In the genomic region with DNA sequence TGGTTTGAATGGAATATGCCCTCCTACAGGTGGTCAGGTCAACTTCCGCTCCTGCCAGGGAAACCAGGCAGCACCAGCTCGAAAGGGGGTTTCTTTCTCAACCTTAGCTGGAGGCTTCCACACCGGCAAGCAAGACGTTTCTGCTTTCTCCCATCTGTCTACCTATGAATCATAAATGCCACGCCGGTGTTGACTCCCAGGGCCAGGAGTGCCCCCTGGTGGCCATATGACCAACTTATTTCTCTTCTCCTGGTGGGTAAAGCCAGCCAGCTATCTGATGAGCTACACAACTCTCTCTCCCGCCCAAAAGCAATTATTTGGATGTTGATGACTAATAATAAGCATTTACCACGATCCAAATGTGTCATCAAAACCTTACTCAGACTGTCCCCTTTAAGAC, we compare ENCODE assay signal across 8 mouse cellular contexts. TPM values are rescaled to one million over a fixed set of nuclear protein-coding genes. Genes with fewer than 3 reads are reported as not detected.
DNase-seq lines count a peak whose midpoint lies in the region; ATAC-seq and TF ChIP-seq lines count a peak whose summit lies in the region.

No protein-coding gene starts in this region.

- no peaks in the 10 kb centered on the region for H3K27me3 ChIP-seq in midbrain, embryonic 14.5 days (ENCODE audit: control insufficient read depth, insufficient read depth, low read length)

- no peak overlapping the region for H3K4me2 ChIP-seq in midbrain, embryonic 14.5 days (ENCODE audit: low read length)

- H3K27ac ChIP-seq in left cerebral cortex, adult 2 months = no peak overlapping the region
- no peak overlapping the region for H3K27ac ChIP-seq in midbrain, embryonic 14.5 days (replicated peaks; ENCODE audit: low read depth, low read length)

- no peaks in the 10 kb centered on the region for H3K4me1 ChIP-seq in midbrain, embryonic 14.5 days (ENCODE audit: control insufficient read depth, insufficient read depth, low read length)

- peak; percentile 95 for DNase-seq in heart, adult 11 months
- no peak for DNase-seq in heart, postnatal 25 days (ENCODE audit: low spot score)
- peak; percentile 67 for DNase-seq in c-Kit-positive CD71-positive TER-119-positive erythroid progenitor cells, embryonic 14.5 days (ENCODE audit: low spot score)
- DNase-seq in frontal cortex, adult 2 months (ENCODE audit: extremely low spot score in 1 of 2, low spot score in 1 of 2) = peak; percentile 52 to 92
- peak; percentile 76 to 78 for DNase-seq in left cerebral cortex, adult 2 months (ENCODE audit: extremely low spot score in 1 of 2, low spot score in 2 of 2)
- DNase-seq in midbrain, embryonic 14.5 days = peak; percentile 89
- peak; percentile 54 to 87 for DNase-seq in spleen, postnatal 10 days (ENCODE audit: low spot score in 2 of 2)

- H3K9me3 ChIP-seq in midbrain, embryonic 14.5 days (ENCODE audit: control insufficient read depth, low read length) = no peaks in the 10 kb centered on the region

- WGBS in midbrain, embryonic 14.5 days = 29% methylated on average over 8 of the region's 8 CpGs

- peak; percentile 87 for TF ChIP-seq CTCF in left cerebral cortex, adult 2 months (IDR thresholded peaks at IDR 0.05)

- H3K9ac ChIP-seq in midbrain, embryonic 14.5 days (replicated peaks; ENCODE audit: low read length) = no peak overlapping the region

- H3K36me3 ChIP-seq in midbrain, embryonic 14.5 days (ENCODE audit: control insufficient read depth, insufficient read depth, low read length) = no peaks in the 10 kb centered on the region

- intact Hi-C loops in heart, postnatal 25 days (cut with DNase I) = loop anchor here (2.0 to 5.0 kb wide), 2 partner anchors 53 to 81 kb away; a partner anchor contains a TSS
- intact Hi-C loops in left cerebral cortex, adult 2 months (cut with DNase I) = loop anchor here (2.0 kb wide), 1 partner anchor 83 kb away; a partner anchor contains a TSS

- ATAC-seq in inflammation-experienced regulatory T-cells, adult 6 months = peak; percentile 64
- ATAC-seq in midbrain, embryonic 14.5 days (ENCODE audit: low FRiP score, low TSS enrichment) = no peak

- H3K4me3 ChIP-seq in left cerebral cortex, adult 2 months = no peak overlapping the region
- no peak overlapping the region for H3K4me3 ChIP-seq in midbrain, embryonic 14.5 days (replicated peaks; ENCODE audit: low read depth, low read length)

RNA-seq across cellular contexts. Expression of a gene that starts 11.4 kb away (rescaled TPM):
- total RNA-seq in heart, postnatal 25 days (2021) = 100 to 1,000 TPM; 175 to 176 TPM
- polyA plus RNA-seq in frontal cortex, adult 2 months (2012; rRNA removed) = not detected in 2 replicates
- not detected for polyA plus RNA-seq in inflammation-experienced regulatory T-cells, adult 6 months (2017; shearing (Covaris generic))
- total RNA-seq in left cerebral cortex, adult 2 months (2021) = not detected
- polyA plus RNA-seq in midbrain, embryonic 14.5 days (2014; fragmentation: Nextera tagmentation; extraction: Ambion mirVana) = not detected in 2 replicates

RNA-seq across cellular contexts. Expression of a gene that starts 29.8 kb away (rescaled TPM):
- 100 to 1,000 TPM; 129 to 137 TPM for total RNA-seq in heart, postnatal 25 days (2021)
- polyA plus RNA-seq in frontal cortex, adult 2 months (2012; rRNA removed) = 138 and 146 TPM in 2 replicates
- 100 to 1,000 TPM; 184 to 248 (median 228) TPM for polyA plus RNA-seq in inflammation-experienced regulatory T-cells, adult 6 months (2017; shearing (Covaris generic))
- 100 to 1,000 TPM; 146 to 157 TPM for total RNA-seq in left cerebral cortex, adult 2 months (2021)
- polyA plus RNA-seq in midbrain, embryonic 14.5 days (2014; fragmentation: Nextera tagmentation; extraction: Ambion mirVana) = 255 and 277 TPM in 2 replicates

RNA-seq across cellular contexts. Expression of a gene that starts 47.7 kb away (rescaled TPM):
- total RNA-seq in heart, postnatal 25 days (2021) = 1 to 10 TPM; 3.2 to 3.4 TPM
- polyA plus RNA-seq in frontal cortex, adult 2 months (2012; rRNA removed) = 0.08 and 0.18 TPM in 2 replicates
- not detected for polyA plus RNA-seq in inflammation-experienced regulatory T-cells, adult 6 months (2017; shearing (Covaris generic))
- total RNA-seq in left cerebral cortex, adult 2 months (2021) = under 1 TPM; 0.12 to 0.29 TPM
- polyA plus RNA-seq in midbrain, embryonic 14.5 days (2014; fragmentation: Nextera tagmentation; extraction: Ambion mirVana) = 0.12 TPM in 1 of 2 replicates, not detected in the other
